Mouse (Mus musculus): ENCODE measurements around the gene Sorl1.
"Not testable (repeated sequence)": the region's sequence is repeated elsewhere in the genome, so short reads cannot be mapped to it uniquely, and the experiment has no call there.

Gene Sorl1

GRCm38 (mm10) chr9:42092749-42093148 is 31.3 kb downstream of the Sorl1 start:
- no peak for DNase-seq (ENCODE audit: low spot score)

GRCm38 (mm10) chr9:42091561-42091960 is 32.5 kb downstream of the Sorl1 start:
- DNase-seq (ENCODE audit: low spot score) = no peak

- DNase-seq (ENCODE audit: low spot score) = no peak
Measured at GRCm38 (mm10) chr9:42087921-42088320, 36.2 kb downstream of the Sorl1 start.

- DNase-seq (ENCODE audit: low spot score) = no peak
Measured at GRCm38 (mm10) chr9:42085970-42086369, 38.1 kb downstream of the Sorl1 start.

GRCm38 (mm10) chr9:42083661-42084067 is 40.4 kb downstream of the Sorl1 start:
- no peak for DNase-seq (ENCODE audit: low spot score)

- no peak for DNase-seq (ENCODE audit: low spot score)
Measured at GRCm38 (mm10) chr9:42081681-42082530, 42.2 kb downstream of the Sorl1 start.

- no peak for DNase-seq (ENCODE audit: low spot score)
Measured at GRCm38 (mm10) chr9:42080671-42081070, 43.4 kb downstream of the Sorl1 start.

GRCm38 (mm10) chr9:42077112-42077845 is 46.8 kb downstream of the Sorl1 start:
- no peak for DNase-seq (ENCODE audit: low spot score)

GRCm38 (mm10) chr9:42076256-42076849 is 47.7 kb downstream of the Sorl1 start:
- DNase-seq (ENCODE audit: low spot score) = no peak

GRCm38 (mm10) chr9:42075241-42075640 is 48.9 kb downstream of the Sorl1 start:
- DNase-seq (ENCODE audit: low spot score) = no peak

- no peak for DNase-seq (ENCODE audit: low spot score)
Measured at GRCm38 (mm10) chr9:42072010-42072409, 52.1 kb downstream of the Sorl1 start.

GRCm38 (mm10) chr9:42070856-42071255 is 53.2 kb downstream of the Sorl1 start:
- DNase-seq (ENCODE audit: low spot score) = no peak

- DNase-seq (ENCODE audit: low spot score) = no peak
Measured at GRCm38 (mm10) chr9:42069471-42069870, 54.6 kb downstream of the Sorl1 start.

GRCm38 (mm10) chr9:42067950-42068349 is 56.1 kb downstream of the Sorl1 start:
- no peak for DNase-seq (ENCODE audit: low spot score)

GRCm38 (mm10) chr9:42065756-42066155 is 58.3 kb downstream of the Sorl1 start:
- DNase-seq (ENCODE audit: low spot score) = no peak

- DNase-seq (ENCODE audit: low spot score) = no peak
Measured at GRCm38 (mm10) chr9:42063391-42063790, 60.7 kb downstream of the Sorl1 start.

- DNase-seq (ENCODE audit: low spot score) = no peak
Measured at GRCm38 (mm10) chr9:42062269-42062668, 61.8 kb downstream of the Sorl1 start.

GRCm38 (mm10) chr9:42059006-42059405 is 65.1 kb downstream of the Sorl1 start:
- DNase-seq (ENCODE audit: low spot score) = not testable (repeated sequence)

- DNase-seq (ENCODE audit: low spot score) = no peak
Measured at GRCm38 (mm10) chr9:42056591-42056990, 67.5 kb downstream of the Sorl1 start.

- no peak for DNase-seq (ENCODE audit: low spot score)
Measured at GRCm38 (mm10) chr9:42055378-42055777, 68.7 kb downstream of the Sorl1 start.

- no peak for DNase-seq (ENCODE audit: low spot score)
Measured at GRCm38 (mm10) chr9:42054339-42055272, 69.5 kb downstream of the Sorl1 start.

Data from c-Kit-positive CD71-positive TER-119-positive erythroid progenitor cells, embryonic 14.5 days (primary cell).